Mouse (Mus musculus) heart, adult 2 months (tissue): ENCODE measurements around the gene Ptprn2. TPM values are rescaled to one million over a fixed set of nuclear protein-coding genes. Genes with fewer than 3 reads are reported as not detected.

Source experiments
- DNase-seq, 2 experiments: peaks; one replicate each; pipeline ENCODE4 v3.0.0; 2021
- H3K27ac ChIP-seq: fragments of 200-600 bp; 2 replicates; pipeline ENCODE4 v1.8.1; 2022
- H3K27me3 ChIP-seq: fragments of 200-500 bp; 2 replicates; pipeline ENCODE4 v1.6.1; 2012; ENCODE audit warnings: mild to moderate bottlenecking, low read length, inconsistent platforms, mixed read lengths; ENCODE audit not compliant: control insufficient read depth, insufficient read depth
- H3K36me3 ChIP-seq: fragments of 200-500 bp; 2 replicates; pipeline ENCODE4 v1.6.1; 2012; ENCODE audit warnings: low read length, inconsistent platforms; ENCODE audit not compliant: control insufficient read depth, insufficient read depth
- H3K4me1 ChIP-seq: fragments of 200-500 bp; 2 replicates; pipeline ENCODE4 v1.6.1; 2011; ENCODE audit warnings: low read length; ENCODE audit not compliant: control insufficient read depth, insufficient read depth
- H3K4me3 ChIP-seq: fragments of 200-600 bp; 2 replicates; pipeline ENCODE4 v1.8.1; 2022
- H3K79me2 ChIP-seq: fragments of 200-500 bp; replicated peaks from 2 replicates; pipeline ENCODE4 v1.6.1; 2012; ENCODE audit warnings: mild to moderate bottlenecking, inconsistent platforms, low read length, moderate library complexity, mixed read lengths; ENCODE audit not compliant: control insufficient read depth, insufficient read depth
- H3K9ac ChIP-seq: fragments of 200-500 bp; 2 replicates; pipeline ENCODE4 v1.6.1; 2012; ENCODE audit warnings: low read depth, mild to moderate bottlenecking, control low read depth, inconsistent platforms, low read length, mixed read lengths
- CTCF ChIP-seq: fragments of 200-600 bp; IDR thresholded peaks from 2 replicates; pipeline ENCODE4 v1.8.1; 2022; ENCODE audit warnings: antibody characterized with exemption, mild to moderate bottlenecking, moderate library complexity
- EP300 ChIP-seq: fragments of 200-500 bp; IDR thresholded peaks from 2 replicates; pipeline ENCODE4 v1.6.1; 2011; ENCODE audit warnings: low read depth, low read length, control low read depth; ENCODE audit not compliant: insufficient read depth
- POLR2A ChIP-seq: fragments of 200-500 bp; IDR thresholded peaks from 2 replicates; pipeline ENCODE4 v1.6.1; 2011; ENCODE audit warnings: mild to moderate bottlenecking, low read depth, low read length, control low read depth; ENCODE audit not compliant: insufficient read depth
- WGBS: fragments of 180-500 bp; shearing (Covaris S2); methylation state at CpG from one replicate; pipeline ENCODE4 v1.1.7; 2018; 5-methylcytosine and 5-hydroxymethylcytosine counted together
- intact Hi-C: fragments of 180-260 bp; cut with DNase I; formaldehyde crosslinking; loops from one replicate; pipeline ENCODE4 v1.15.1; 2025
- polyA plus RNA-seq: library from polyadenylated mRNA; depleted of rRNA; stranded (reverse); fragments of >200 nt; gene quantifications from 2 replicates; pipeline ENCODE4 v1.2.3, GENCODE M21; 2012
- total RNA-seq, 2 experiments: library from RNA; stranded (reverse); gene quantifications; 2 replicates each; pipeline ENCODE4 v1.2.3; 2021

Gene Ptprn2
- total and polyA plus RNA-seq, 3 experiments = 0.21 to 0.23 TPM; not detected in 1

DNA sequence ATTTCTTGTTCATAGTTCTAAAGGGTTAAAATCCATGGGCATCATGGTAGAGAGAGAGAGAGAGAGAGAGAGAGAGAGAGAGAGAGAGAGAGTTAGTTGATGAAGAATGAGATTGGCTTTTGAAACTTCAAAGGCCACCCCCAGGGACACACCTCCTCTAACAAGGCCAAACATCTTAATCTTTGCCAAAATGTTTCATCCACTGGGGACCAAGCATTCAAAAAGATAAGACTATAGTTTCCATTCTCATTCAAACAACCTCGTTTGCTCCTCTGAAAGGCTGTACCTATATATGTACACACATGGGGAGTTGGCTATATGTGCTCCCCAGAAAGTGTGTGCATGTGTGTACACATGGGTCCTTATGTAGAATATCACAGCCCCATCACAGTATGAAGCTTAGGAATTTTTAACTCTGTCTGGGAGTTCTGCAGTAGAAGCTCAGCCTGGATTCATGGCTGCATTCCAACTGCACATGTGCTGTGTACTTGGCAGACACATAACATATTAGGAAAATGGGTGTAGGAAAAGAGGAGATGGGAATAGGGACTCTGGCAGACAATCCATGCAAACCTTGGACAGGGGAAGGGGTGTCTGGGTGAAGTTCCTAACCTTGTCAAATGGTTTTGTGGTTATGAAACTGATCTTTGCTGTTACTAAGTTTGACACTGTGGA is 600.3 kb downstream of the Ptprn2 start:
- no peaks in the 10 kb centered on the region for H3K4me1 ChIP-seq
- H3K9ac ChIP-seq = no peak overlapping the region
- no peaks in the 10 kb centered on the region for H3K27me3 ChIP-seq
- no peak for TF ChIP-seq CTCF
- no peak for TF ChIP-seq POLR2A
- TF ChIP-seq EP300 = no peak
- no peak overlapping the region for H3K4me3 ChIP-seq
- intact Hi-C loops = no loop called here
- H3K79me2 ChIP-seq = no peaks in the 10 kb centered on the region
- H3K36me3 ChIP-seq = no peaks in the 10 kb centered on the region
- WGBS = 37% methylated on average over 1 of the region's 1 CpGs
- H3K27ac ChIP-seq = no peak overlapping the region
- DNase-seq = no peak

DNA sequence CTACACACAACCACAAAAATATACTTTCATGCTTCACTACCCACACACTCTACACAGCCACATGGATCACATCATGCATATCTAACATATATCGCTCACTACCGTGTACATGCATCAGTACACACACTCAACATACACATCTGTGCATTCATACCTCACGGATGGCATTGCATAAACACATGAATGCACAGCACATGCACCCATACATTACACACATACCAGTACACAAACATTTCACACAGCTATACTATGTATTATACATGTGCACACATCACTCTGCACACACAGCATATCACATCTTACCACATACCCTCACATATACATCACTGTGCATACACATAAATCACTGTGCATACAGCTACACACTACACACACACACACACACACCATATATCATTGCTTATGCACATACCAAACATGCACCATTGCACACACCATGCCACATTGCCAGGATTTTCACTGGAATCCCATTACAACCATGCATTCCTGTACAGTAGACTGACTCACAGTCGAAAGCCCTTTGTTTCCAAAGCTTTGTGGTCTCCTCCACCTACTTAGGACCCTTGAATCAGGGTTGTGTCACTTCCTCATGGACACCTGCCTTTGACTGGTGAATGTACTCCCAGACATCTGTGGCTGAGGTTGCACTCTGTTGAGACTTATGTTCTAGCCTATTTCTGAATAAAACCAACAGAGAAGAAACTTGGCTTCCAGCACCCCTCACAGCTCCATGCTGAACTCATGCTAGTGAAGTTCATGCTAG is 607.0 kb downstream of the Ptprn2 start:
- Histone ChIP-seq H3K4me1 (no peaks in the 10 kb centered on the region), H3K9ac (no peak overlapping the region), H3K79me2 (no peaks in the 10 kb centered on the region), H3K27me3 (no peaks in the 10 kb centered on the region), H3K4me3 (no peak overlapping the region), H3K27ac (no peak overlapping the region), H3K36me3 (no peaks in the 10 kb centered on the region)
- WGBS = 86% methylated on average over 4 of the region's 4 CpGs
- intact Hi-C loops = no loop called here
- no peak for DNase-seq
- TF ChIP-seq EP300 (no peak), POLR2A (no peak), CTCF (no peak)

DNA sequence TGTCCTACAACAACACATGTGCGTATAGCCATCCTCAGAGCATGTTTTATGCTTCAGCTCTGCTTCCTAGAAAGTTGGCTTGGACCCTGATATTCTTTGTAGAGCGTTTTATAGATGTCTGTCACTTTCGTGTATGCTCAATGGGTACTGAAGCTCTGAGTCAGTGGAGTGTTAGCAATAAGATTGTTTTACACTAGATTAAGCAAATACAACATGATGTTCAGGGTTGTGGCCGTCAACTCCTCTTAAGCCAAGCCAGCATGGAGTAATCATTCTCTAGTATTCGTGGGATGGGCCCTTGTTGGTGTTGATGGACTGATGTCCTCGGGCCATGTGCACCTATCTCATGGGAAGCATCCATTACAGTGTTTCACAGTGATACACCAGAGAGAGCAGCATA is 610.4 kb downstream of the Ptprn2 start:
- no peaks in the 10 kb centered on the region for H3K36me3 ChIP-seq
- H3K27me3 ChIP-seq = no peaks in the 10 kb centered on the region
- TF ChIP-seq POLR2A (no peak), EP300 (no peak), CTCF (no peak)
- no peak overlapping the region for H3K27ac ChIP-seq
- H3K4me1 ChIP-seq = no peaks in the 10 kb centered on the region
- DNase-seq = no peak
- no peaks in the 10 kb centered on the region for H3K79me2 ChIP-seq
- H3K4me3 ChIP-seq = no peak overlapping the region
- no peak overlapping the region for H3K9ac ChIP-seq
- 71% methylated on average over 6 of the region's 6 CpGs for WGBS
- intact Hi-C loops = no loop called here

DNA sequence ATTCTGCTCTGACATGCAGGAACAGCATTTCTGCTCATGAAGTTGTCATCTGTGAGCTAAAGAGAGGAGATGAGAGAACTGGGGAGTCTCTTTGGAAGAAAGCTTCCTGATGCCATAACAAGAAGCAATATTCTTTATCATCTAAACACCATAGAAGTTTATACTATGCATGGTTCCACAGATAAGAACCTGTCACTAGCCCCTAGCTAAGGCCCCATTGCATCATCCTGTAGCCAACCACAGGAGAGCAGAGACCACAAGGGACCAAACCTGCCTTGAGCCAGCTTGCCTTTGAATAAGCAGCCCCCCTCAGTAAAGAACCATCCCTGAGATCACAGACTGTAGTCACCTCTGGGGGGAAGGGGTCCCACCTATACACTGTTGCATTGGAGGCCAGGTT is 612.8 kb downstream of the Ptprn2 start:
- no peaks in the 10 kb centered on the region for H3K79me2 ChIP-seq
- no peaks in the 10 kb centered on the region for H3K27me3 ChIP-seq

DNA sequence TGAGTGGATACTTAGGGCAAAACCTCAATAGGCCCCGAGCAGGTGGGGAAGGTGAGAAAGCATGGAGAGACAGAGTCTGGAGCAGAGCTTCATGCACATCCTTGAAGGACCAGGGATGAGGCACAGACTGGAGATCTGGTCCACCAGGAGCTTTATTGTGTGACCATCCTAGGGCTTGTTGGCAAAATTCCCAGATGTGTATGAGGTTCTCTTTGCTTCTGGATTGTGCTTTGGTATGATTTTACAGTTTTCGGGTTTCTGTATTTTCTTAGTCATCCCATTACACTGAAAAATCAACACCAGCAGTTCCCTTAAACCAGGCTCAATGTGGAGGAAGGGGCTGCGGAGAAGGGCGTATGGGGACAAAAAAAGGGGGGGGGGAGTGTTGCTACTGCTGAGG is 621.2 kb downstream of the Ptprn2 start:
- 52% methylated on average over 4 of the region's 4 CpGs for WGBS
- no peaks in the 10 kb centered on the region for H3K79me2 ChIP-seq
- no peaks in the 10 kb centered on the region for H3K4me1 ChIP-seq
- no peak for DNase-seq
- TF ChIP-seq POLR2A = no peak
- TF ChIP-seq EP300 = no peak
- intact Hi-C loops = no loop called here
- H3K4me3 ChIP-seq = no peak overlapping the region
- H3K27me3 ChIP-seq = no peaks in the 10 kb centered on the region
- H3K9ac ChIP-seq = no peak overlapping the region
- no peak overlapping the region for H3K27ac ChIP-seq
- no peaks in the 10 kb centered on the region for H3K36me3 ChIP-seq

More for the DNA sequence above, 612.8 kb downstream of the Ptprn2 start:
- H3K4me3 ChIP-seq = no peak overlapping the region
- intact Hi-C loops = no loop called here
- TF ChIP-seq CTCF (no peak), EP300 (no peak), POLR2A (no peak)
- no peak for DNase-seq
- H3K27ac ChIP-seq = no peak overlapping the region
- no peaks in the 10 kb centered on the region for H3K36me3 ChIP-seq
- H3K9ac ChIP-seq = no peak overlapping the region
- no peaks in the 10 kb centered on the region for H3K4me1 ChIP-seq

DNA sequence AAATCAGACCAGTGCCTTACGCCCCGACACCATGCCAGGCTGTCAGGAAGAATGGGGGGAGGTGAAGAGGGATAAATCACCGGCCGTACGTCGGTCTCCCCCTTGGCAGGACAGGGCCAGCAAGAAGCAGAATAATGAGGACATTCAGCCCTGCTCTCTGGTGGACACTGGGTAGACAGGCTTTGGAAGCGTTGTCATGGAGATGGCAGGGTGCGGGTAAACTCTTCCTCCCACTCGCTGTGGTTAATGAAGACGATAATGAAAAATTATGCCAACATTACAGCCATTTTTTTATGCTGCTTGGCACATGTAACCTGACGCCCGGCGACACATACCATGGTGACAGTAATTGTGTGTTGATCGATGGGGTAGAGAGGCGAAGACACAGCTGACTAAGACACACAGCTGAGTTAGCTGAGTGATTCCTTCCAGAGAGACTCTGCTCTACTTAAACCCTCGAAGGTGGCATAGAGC is 621.7 kb downstream of the Ptprn2 start:
- Histone ChIP-seq H3K36me3 (no peaks in the 10 kb centered on the region), H3K9ac (no peak overlapping the region), H3K4me3 (no peak overlapping the region), H3K27ac (no peak overlapping the region), H3K79me2 (no peaks in the 10 kb centered on the region), H3K27me3 (no peaks in the 10 kb centered on the region), H3K4me1 (no peaks in the 10 kb centered on the region)
- TF ChIP-seq EP300 (no peak), POLR2A (no peak), CTCF (no peak)
- intact Hi-C loops = no loop called here
- no peak for DNase-seq
- 48% methylated on average over 16 of the region's 16 CpGs for WGBS
